Comparison of ENCODE assay signal across 13 mouse cellular contexts in the genomic region with DNA sequence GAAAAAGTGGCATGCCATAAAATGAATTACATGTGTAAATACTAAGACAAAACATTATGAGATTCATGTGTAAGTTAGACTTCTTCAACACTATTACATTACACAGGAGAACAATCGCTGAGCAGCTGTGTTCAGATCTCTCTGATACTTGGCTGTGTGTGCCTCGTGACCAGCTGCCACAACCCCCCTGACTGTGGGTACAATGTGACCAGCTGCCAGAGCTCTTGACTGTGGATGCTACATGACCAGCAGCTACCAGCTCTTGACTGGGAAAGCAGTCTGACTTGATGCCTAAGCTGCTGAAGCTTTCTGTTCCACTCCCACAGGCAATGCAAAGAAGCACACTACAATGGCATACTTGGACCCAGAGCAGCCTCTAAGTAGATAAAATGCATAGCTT.
A peak's percentile ranks its signal among the peaks of the same experiment; 100 is the strongest.
DNase-seq lines count a peak whose midpoint lies in the region; ATAC-seq and TF ChIP-seq lines count a peak whose summit lies in the region.
"Had no signal": no experiment of that assay in that cellular context is flagged by ENCODE, and none has a peak within 500 bp of the region (broad histone marks: within the 10 kb centered on the region; RNA-seq: fewer than 3 reads in every experiment).

No protein-coding gene starts in this region.

- no peak overlapping the region for H3K4me3 ChIP-seq in midbrain, embryonic 11.5 days (ENCODE audit: low read depth, low read length)
- no peak overlapping the region for H3K4me3 ChIP-seq in midbrain, embryonic 15.5 days
- no peak overlapping the region for H3K4me3 ChIP-seq in forebrain, embryonic 14.5 days (ENCODE audit: low read depth, low read length)
- no peak overlapping the region for H3K4me3 ChIP-seq in midbrain, postnatal 0 days (ENCODE audit: low read depth, low read length)
- no peak overlapping the region for H3K4me3 ChIP-seq in left cerebral cortex, adult 2 months
- H3K4me3 ChIP-seq: myocyte had no signal

- WGBS in midbrain, embryonic 11.5 days: 70% methylated on average over 2 of the region's 2 CpGs
- 44% methylated on average over 2 of the region's 2 CpGs for WGBS in midbrain, embryonic 15.5 days
- WGBS in forebrain, embryonic 14.5 days: 75% methylated on average over 2 of the region's 2 CpGs
- 49% methylated on average over 2 of the region's 2 CpGs for WGBS in midbrain, postnatal 0 days

- peak; percentile 59 for ATAC-seq in frontal cortex, adult (ENCODE audit: low TSS enrichment)
- peak; percentile 84 for ATAC-seq in midbrain, embryonic 11.5 days (ENCODE audit: low FRiP score)
- no peak for ATAC-seq in midbrain, embryonic 15.5 days (replicated peaks)
- ATAC-seq in forebrain, embryonic 14.5 days: peak; percentile 62
- no peak for ATAC-seq in midbrain, postnatal 0 days (ENCODE audit: low FRiP score)

- no peak overlapping the region for H3K9ac ChIP-seq in midbrain, embryonic 11.5 days (ENCODE audit: low read length)
- no peak overlapping the region for H3K9ac ChIP-seq in midbrain, embryonic 15.5 days
- no peak overlapping the region for H3K9ac ChIP-seq in forebrain, embryonic 14.5 days (ENCODE audit: low read length)
- H3K9ac ChIP-seq in midbrain, postnatal 0 days (replicated peaks; ENCODE audit: low read length, poor library complexity, severe bottlenecking): no peak overlapping the region

- no peak overlapping the region for H3K27ac ChIP-seq in midbrain, embryonic 11.5 days (ENCODE audit: low read depth, low read length)
- no peak overlapping the region for H3K27ac ChIP-seq in midbrain, embryonic 15.5 days
- H3K27ac ChIP-seq in forebrain, embryonic 14.5 days (ENCODE audit: low read depth, low read length): no peak overlapping the region
- H3K27ac ChIP-seq in midbrain, postnatal 0 days (ENCODE audit: low read depth, low read length): no peak overlapping the region
- no peak overlapping the region for H3K27ac ChIP-seq in left cerebral cortex, adult 2 months

- no peaks in the 10 kb centered on the region for H3K27me3 ChIP-seq in midbrain, embryonic 11.5 days (ENCODE audit: control insufficient read depth, insufficient read depth, low read length)
- H3K27me3 ChIP-seq in midbrain, embryonic 15.5 days (replicated peaks): no peaks in the 10 kb centered on the region
- H3K27me3 ChIP-seq in forebrain, embryonic 14.5 days (replicated peaks; ENCODE audit: control insufficient read depth, insufficient read depth, low read length): no peaks in the 10 kb centered on the region
- no peaks in the 10 kb centered on the region for H3K27me3 ChIP-seq in midbrain, postnatal 0 days (ENCODE audit: insufficient read depth, low read length)

- no peaks in the 10 kb centered on the region for H3K9me3 ChIP-seq in midbrain, embryonic 11.5 days (ENCODE audit: control insufficient read depth, low read length)
- no peaks in the 10 kb centered on the region for H3K9me3 ChIP-seq in midbrain, embryonic 15.5 days
- no peaks in the 10 kb centered on the region for H3K9me3 ChIP-seq in forebrain, embryonic 14.5 days (replicated peaks; ENCODE audit: control insufficient read depth, low read length)
- H3K9me3 ChIP-seq in midbrain, postnatal 0 days (ENCODE audit: low read length): no peaks in the 10 kb centered on the region

- no peak for DNase-seq in frontal cortex, adult 2 months (ENCODE audit: extremely low spot score in 1 of 2, low spot score in 1 of 2)
- DNase-seq in midbrain, embryonic 11.5 days (ENCODE audit: low spot score, missing footprints): no peak
- DNase-seq in forebrain, embryonic 14.5 days (ENCODE audit: low spot score): peak; percentile 27
- DNase-seq in midbrain, postnatal 0 days (ENCODE audit: low spot score): peak; percentile 12
- DNase-seq in kidney, postnatal 14 days: no peak
- no peak for DNase-seq in left cerebral cortex, adult 2 months (ENCODE audit: extremely low spot score in 1 of 2, low spot score in 2 of 2)
- DNase-seq: adrenal gland, postnatal 10 days; kidney, adult 9 months; lung, postnatal 4 days; thymus, postnatal 25 days had no signal

- intact Hi-C loops in left cerebral cortex, adult 2 months (cut with DNase I): no loop called here

- no peak overlapping the region for H3K4me2 ChIP-seq in midbrain, embryonic 11.5 days
- no peak overlapping the region for H3K4me2 ChIP-seq in midbrain, embryonic 15.5 days
- no peak overlapping the region for H3K4me2 ChIP-seq in forebrain, embryonic 14.5 days (ENCODE audit: low read length)
- H3K4me2 ChIP-seq in midbrain, postnatal 0 days (ENCODE audit: low read depth, low read length, poor library complexity, severe bottlenecking): no peak overlapping the region

- H3K36me3 ChIP-seq in midbrain, embryonic 11.5 days (ENCODE audit: control insufficient read depth, insufficient read depth, low read length): no peaks in the 10 kb centered on the region
- H3K36me3 ChIP-seq in midbrain, embryonic 15.5 days (replicated peaks): no peaks in the 10 kb centered on the region
- H3K36me3 ChIP-seq in forebrain, embryonic 14.5 days (ENCODE audit: control insufficient read depth, insufficient read depth, low read length): no peaks in the 10 kb centered on the region
- H3K36me3 ChIP-seq in midbrain, postnatal 0 days (ENCODE audit: insufficient read depth, low read length): no peaks in the 10 kb centered on the region

- no peaks in the 10 kb centered on the region for H3K4me1 ChIP-seq in midbrain, embryonic 11.5 days (ENCODE audit: control insufficient read depth, insufficient read depth, low read length)
- H3K4me1 ChIP-seq in midbrain, embryonic 15.5 days: no peaks in the 10 kb centered on the region
- no peaks in the 10 kb centered on the region for H3K4me1 ChIP-seq in forebrain, embryonic 14.5 days (ENCODE audit: control insufficient read depth, insufficient read depth, low read length)
- H3K4me1 ChIP-seq in midbrain, postnatal 0 days (ENCODE audit: insufficient read depth, low read length): no peaks in the 10 kb centered on the region

- no peak for TF ChIP-seq CTCF in midbrain, postnatal 0 days (IDR thresholded peaks at IDR 0.05)
- TF ChIP-seq CTCF in left cerebral cortex, adult 2 months (IDR thresholded peaks at IDR 0.05): no peak

Comparison
In these comparisons a context has a peak if more than half of its experiments do, and no peak if none do; other contexts are left out.
1. ATAC-seq: peak in frontal cortex, adult (single experiment), midbrain, embryonic 11.5 days (single experiment) and forebrain, embryonic 14.5 days (single experiment); none in midbrain, embryonic 15.5 days (single experiment) and midbrain, postnatal 0 days (single experiment).
2. DNase-seq: peak in forebrain, embryonic 14.5 days (single experiment) and midbrain, postnatal 0 days (single experiment); none in frontal cortex, adult 2 months (0 of 2), midbrain, embryonic 11.5 days (single experiment), kidney, postnatal 14 days (single experiment) and left cerebral cortex, adult 2 months (0 of 2).